Mouse (Mus musculus) cortical plate, adult 2 months (tissue): ENCODE measurements around the gene Tnfrsf21.

Experiments used
- CTCF ChIP-seq: fragments of 200-500 bp; IDR thresholded peaks from 2 replicates; pipeline ENCODE4 v1.5.1; 2011; ENCODE audit warnings: mild to moderate bottlenecking, control low read depth, low read length; ENCODE audit not compliant: insufficient read depth; ENCODE audit errors: extremely low read depth
- POLR2A ChIP-seq: fragments of 200-500 bp; IDR thresholded peaks from 2 replicates; pipeline ENCODE4 v1.6.1; 2011; ENCODE audit warnings: mild to moderate bottlenecking, low read length, control low read depth; ENCODE audit not compliant: insufficient read depth; ENCODE audit errors: extremely low read depth

DNA sequence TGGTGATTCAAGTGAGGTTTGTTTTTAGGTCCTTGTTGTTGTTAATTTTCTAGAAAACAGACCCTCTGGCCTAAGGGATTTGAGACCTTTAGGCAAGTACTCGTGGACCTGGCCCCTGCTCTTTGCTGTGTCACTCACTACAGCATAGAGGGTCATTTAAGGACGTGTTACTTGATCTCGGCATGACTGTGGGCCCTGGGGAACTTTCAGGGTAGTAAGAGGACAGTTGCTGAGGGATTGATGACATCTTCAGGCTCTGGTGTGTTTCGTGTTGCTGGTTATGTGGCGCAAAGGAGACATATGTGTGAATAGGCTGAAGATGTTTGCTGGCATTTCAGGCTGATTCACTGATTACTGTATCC lies 56.4 kb downstream of the Tnfrsf21 start:
- TF ChIP-seq POLR2A: no peak
- TF ChIP-seq CTCF: no peak
